Mouse (Mus musculus): ENCODE measurements at regions not wholly inside any gene's neighbourhood (a gene's known extent, or its start where the extent isn't known, plus 50 kb on each side); places are given as distances from the start of the nearest gene placed in this dataset.

- no peak for DNase-seq
Measured at GRCm38 (mm10) chr7:71214500-71215055, 136.7 kb downstream of the Gm10295 start.

DNA sequence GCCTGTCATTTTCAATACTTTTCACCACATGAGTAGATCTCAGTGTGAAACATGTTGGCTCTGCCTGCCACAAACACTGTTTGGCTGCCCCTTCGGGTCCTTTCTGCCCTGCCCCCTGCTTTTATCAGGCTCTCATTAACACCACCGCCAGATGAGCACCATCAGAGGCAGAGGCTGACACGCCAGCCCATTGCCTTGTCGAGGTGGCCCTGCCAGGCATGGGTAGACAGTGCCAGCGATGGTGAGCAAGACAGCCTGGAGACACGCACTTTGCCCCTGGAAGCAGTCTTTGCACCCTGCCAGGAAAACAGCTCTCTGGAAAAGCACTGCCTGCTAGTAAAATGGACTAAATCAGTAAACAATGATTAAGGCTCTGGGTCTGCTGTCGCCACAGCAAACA lies 158.2 kb downstream of the Gm10295 start:
- no peak for DNase-seq

DNA sequence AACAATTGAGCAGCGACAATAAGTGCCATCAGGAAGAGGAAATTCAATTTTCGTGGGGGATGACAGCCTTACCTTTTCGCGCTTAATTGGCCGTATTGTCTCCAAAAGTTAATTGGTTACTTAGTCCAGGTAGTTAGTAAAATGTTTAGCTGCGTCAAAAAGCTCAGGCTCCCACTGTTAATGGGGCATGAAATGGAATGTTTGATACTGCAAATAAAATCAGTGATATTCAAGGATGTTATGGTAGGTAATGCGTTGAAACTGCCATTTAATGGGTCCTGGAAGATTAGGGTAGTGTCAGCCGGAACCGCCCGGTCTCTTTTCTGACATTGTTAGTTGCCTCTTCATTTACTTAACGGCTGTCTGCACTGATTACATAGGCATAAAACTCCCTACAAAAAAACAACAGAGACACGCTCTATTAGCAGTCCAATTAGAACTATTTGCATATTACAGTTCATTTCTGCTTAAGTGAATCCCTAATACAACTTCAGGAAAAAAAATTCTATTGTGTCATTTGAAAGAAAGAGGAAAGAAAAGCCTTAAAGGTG lies 161.0 kb downstream of the Gm10295 start:
- no peak for DNase-seq

- DNase-seq: no peak
Measured at GRCm38 (mm10) chr7:71189757-71190156, 161.5 kb downstream of the Gm10295 start.

DNA sequence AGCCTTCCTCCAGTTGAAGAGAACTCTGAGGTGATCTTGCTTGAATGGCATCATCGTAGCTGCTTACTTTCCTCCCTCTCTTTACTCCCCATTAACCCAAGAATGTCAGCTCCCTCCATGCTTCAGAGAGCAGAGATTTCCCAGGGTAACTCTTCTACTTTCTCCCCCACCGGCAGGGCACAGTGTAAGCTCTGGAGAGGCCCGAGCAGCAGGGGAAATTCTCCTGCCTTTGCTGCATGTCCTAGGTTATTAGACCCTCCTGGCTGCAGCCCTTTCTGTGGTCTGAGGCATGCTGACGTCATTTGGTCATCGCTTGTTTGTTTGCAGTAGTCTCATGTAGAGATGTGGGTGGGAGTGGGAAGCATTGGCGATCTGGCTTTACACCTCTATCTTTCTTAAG lies 163.2 kb downstream of the Gm10295 start:
- DNase-seq: no peak

GRCm38 (mm10) chr7:71174871-71175270 lies 176.4 kb downstream of the Gm10295 start:
- DNase-seq: no peak

DNA sequence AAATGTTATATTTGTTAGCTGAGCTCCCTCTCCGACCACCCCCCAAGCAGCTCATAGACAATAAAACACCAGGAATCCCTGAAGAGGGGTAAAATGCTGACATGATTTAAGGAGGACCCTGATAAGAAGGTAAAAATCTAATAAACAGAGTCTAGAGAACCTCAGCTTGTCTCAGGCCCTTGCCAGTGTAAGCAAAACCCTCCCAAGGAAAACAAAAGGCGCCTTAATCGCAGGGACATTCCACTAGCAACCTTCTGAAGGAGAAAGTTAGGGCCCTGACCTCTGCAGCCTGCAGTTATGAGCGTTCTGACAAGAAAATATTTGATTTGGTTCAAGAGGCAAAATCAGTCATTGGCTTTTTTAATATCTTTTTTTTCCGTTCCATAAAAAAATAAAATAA lies 212.2 kb downstream of the Gm10295 start:
- DNase-seq: no peak

GRCm38 (mm10) chr7:71129981-71130380 lies 221.3 kb downstream of the Gm10295 start:
- no peak for DNase-seq

DNA sequence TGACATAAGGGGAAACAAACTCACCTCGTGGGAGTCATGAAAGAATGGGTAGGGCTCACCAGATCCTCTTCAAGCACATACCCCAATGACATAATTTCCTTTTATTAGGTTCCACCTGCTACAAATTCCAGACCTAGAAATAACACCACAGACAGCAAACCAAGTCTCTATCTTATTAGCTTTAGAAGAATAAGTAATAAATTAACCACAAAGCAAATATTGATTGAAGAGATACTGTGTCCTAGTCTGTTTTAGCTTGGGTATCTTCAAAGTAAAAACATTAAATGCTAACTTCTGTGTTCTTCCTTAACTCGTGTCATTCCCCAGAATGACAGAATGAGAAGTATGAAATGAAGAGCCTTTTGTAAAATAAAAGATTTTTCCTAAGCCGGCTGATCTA lies 222.4 kb downstream of the Gm10295 start:
- DNase-seq: no peak

GRCm38 (mm10) chr7:71121453-71121852 lies 229.8 kb downstream of the Gm10295 start:
- no peak for DNase-seq

GRCm38 (mm10) chr7:71120975-71121374 lies 230.3 kb downstream of the Gm10295 start:
- no peak for DNase-seq

- DNase-seq: no peak
Measured at GRCm38 (mm10) chr7:71119987-71120386, 231.3 kb downstream of the Gm10295 start.

- DNase-seq: no peak
Measured at GRCm38 (mm10) chr7:71107101-71107500, 244.2 kb downstream of the Gm10295 start.

DNA sequence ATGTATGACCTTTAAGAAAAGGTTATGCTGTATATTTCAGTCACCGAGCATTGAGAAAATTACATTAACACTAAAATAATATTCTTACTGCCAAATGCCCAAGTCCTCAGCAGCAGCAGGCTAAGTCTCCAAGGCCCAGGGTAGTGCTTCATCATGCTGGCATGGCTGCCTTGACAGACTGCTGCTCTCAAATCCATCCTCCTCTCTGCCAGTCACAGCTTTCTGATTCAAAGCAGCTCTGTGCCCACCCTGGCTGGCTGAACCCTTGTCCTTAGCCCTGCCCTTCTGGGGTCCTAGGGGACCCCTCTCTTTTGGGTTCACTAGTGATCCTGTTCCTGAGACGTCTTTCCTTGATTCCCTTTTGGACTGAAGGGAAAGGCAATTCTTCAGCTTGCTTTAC lies 251.0 kb downstream of the Gm10295 start:
- DNase-seq: no peak

DNA sequence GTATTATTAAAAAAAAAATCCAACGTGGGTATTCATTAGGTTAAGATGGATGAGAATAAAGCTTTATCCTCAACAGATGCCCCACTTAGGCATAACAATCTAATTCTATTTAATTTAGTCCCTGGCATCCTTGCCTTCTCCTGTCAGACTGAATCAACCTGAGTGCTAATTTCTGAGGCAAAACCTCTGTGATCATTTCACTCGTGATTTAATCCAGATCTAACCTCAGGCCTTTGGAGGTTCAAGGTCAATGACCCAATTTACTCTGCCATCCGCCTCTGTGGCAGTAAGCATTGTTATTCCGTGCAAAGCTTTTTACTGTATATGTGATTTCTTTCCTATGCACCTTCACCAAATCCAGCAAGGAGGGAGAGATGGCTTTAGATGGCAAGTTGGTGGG lies 253.0 kb downstream of the Gm10295 start:
- no peak for DNase-seq

- DNase-seq: peak; percentile 4
Measured at GRCm38 (mm10) chr7:71093301-71093939, 257.9 kb downstream of the Gm10295 start.

DNA sequence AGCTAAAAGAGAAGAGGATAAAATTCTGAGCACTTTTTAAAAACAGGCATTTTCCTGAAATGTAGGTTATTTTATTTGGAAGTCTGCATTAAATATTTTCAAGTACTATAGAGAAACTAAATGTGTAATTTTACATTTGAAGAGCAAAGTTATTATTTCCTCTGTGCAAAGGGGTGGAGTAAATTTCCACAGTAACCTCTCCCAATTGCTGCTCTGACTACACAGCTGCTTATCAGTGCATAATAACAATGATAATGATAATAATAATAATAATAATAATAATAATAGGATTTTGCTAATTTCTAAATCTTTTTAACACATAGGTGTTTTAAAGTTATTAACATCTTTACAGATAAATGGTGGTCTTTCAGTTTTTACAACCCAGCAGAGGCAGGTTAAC lies 258.5 kb downstream of the Gm10295 start:
- DNase-seq: no peak

- peak; percentile 4 for DNase-seq
Measured at GRCm38 (mm10) chr7:71092301-71092700, 259.0 kb downstream of the Gm10295 start.

DNA sequence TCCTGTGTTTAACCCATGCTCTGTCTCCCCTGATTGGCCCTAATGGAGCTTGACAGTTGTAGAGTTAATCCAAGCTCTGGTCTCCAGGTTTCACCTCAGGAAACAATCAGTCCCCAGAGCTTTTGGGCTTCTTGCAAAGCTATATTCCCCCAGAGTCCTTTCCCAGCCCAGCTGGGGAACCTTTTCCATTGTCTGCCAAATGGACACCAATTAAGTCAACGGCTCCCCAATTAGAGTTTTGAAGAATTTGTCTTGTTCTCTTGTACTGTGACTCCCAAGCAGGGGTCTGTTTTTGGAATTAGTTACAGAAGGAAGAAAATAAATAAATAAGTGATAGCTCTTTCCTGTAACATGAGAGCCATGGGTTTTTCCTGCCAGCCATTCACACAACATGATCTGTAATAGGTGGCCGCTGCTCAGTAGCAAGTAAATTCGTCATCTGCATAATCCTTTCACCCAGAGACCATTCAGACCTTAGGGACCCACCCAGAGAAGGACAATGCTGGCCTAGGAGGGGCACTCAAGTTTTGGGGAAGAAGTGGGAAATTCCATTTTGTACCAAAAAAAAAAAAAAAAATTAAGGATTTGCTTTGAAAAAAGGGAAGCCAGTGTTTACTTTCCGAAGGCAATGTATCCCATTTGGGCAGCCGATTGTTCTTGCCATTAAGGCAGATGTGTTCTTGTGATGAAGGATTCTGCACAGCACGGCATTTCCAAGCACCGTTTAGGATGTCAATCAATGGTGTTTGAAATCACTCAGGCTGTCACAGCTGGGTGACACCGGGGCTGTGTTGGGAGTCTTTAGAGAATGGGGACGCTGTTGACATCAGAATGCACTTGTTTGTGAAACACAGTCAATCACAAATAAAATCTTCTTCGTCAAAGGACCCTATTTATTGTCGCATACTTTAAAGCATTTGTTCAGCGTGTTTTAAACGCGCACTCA lies 286.6 kb downstream of the Gm10295 start:
- no peak for DNase-seq

- no peak for DNase-seq
Measured at GRCm38 (mm10) chr7:71050825-71051224, 300.5 kb downstream of the Gm10295 start.

- DNase-seq: no peak
Measured at GRCm38 (mm10) chr7:71047201-71047600, 304.1 kb downstream of the Gm10295 start.

DNA sequence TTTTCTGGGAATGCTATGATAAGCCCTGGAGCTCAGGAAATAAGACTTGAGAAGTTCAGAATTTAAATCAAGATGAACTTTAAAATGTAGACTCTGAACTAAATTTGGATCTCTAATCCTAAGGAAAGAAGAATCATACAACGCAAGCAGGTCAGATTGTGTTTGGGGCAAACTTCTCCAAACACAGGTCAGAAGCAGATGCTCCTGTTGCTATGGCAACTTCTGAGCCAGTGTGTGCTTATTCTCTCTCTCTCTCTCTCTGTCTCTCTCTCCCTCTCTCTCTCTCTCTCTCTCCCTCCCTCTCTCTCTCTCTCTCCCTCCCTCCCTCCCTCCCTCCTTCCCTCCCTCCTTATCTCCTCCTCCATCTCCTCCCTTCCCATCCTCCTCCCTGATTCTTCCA lies 304.7 kb downstream of the Gm10295 start:
- DNase-seq: no peak

DNA sequence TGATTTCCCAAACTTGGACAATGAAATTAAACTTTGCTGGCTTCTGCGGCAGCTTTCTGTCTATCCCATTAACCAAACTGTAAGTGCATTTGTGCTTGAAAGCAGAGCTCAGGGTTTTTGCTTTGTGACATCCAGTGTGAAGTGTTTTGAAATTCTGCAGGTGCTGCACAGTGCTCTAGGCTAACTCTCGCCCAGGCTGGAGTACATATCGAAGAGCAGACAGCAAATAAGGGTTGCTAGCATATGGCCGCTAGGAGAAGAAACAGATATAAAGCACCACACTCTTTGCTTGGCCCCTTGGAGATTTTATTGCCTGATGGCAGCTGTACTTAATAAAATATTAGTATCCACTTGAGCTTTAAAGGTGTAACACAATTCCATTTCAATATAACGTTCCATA lies 307.5 kb downstream of the Gm10295 start:
- no peak for DNase-seq

Measured in adrenal gland, postnatal 14 days (tissue).